Mouse (Mus musculus) liver, embryonic 14.5 days (tissue): ENCODE data around the gene Prss43.

Source experiments
- CTCF ChIP-seq: IDR thresholded peaks from 2 replicates; pipeline ENCODE4 v1.5.1; 2016; ENCODE audit warnings: antibody characterized with exemption, low read depth, control low read depth
- EP300 ChIP-seq: IDR thresholded peaks from 2 replicates; pipeline ENCODE4 v1.6.1; 2016; ENCODE audit warnings: antibody characterized with exemption, low read depth

- no peak for TF ChIP-seq CTCF
- TF ChIP-seq EP300, result no peak
Observed at GRCm38 (mm10) chr9:110825426-110825825, 1.1 kb upstream of the Prss43 start.
